Mouse (Mus musculus): ENCODE measurements around the gene Gpc3. TPM values are rescaled to one million over a fixed set of nuclear protein-coding genes. Genes with fewer than 3 reads are reported as not detected.

Gene Gpc3
- polyA plus RNA-seq, 1 experiment from 2014 or later = 33.6 TPM

GRCm38 (mm10) chrX:52544623-52545022 is 69.1 kb downstream of the Gpc3 start:
- Histone ChIP-seq H3K4me2 (replicated peaks) (no peak overlapping the region), H3K9me3 (no peaks in the 10 kb centered on the region), H3K36me3 (no peaks in the 10 kb centered on the region), H3K27me3 (no peaks in the 10 kb centered on the region), H3K27ac (replicated peaks) (no peak overlapping the region), H3K4me1 (no peaks in the 10 kb centered on the region), H3K9ac (replicated peaks) (no peak overlapping the region), H3K4me3 (no peak overlapping the region)
- WGBS = 78% methylated on average over 3 of the region's 3 CpGs
- ATAC-seq (replicated peaks) = no peak

- no peak overlapping the region for H3K4me2 ChIP-seq (replicated peaks)
- H3K9me3 ChIP-seq = no peaks in the 10 kb centered on the region
- no peaks in the 10 kb centered on the region for H3K27me3 ChIP-seq
- no peak overlapping the region for H3K9ac ChIP-seq (replicated peaks)
- no peak overlapping the region for H3K4me3 ChIP-seq
- ATAC-seq (replicated peaks) = no peak
- WGBS = 77% methylated on average over 5 of the region's 5 CpGs
- no peaks in the 10 kb centered on the region for H3K36me3 ChIP-seq
- no peak overlapping the region for H3K27ac ChIP-seq (replicated peaks)
- no peaks in the 10 kb centered on the region for H3K4me1 ChIP-seq
Measured at GRCm38 (mm10) chrX:52537282-52537681, 76.5 kb downstream of the Gpc3 start.

GRCm38 (mm10) chrX:52533766-52534165 is 80.0 kb downstream of the Gpc3 start:
- 86% methylated on average over 1 of the region's 1 CpGs for WGBS
- Histone ChIP-seq H3K4me1 (no peaks in the 10 kb centered on the region), H3K27ac (replicated peaks) (no peak overlapping the region), H3K9ac (replicated peaks) (no peak overlapping the region), H3K9me3 (no peaks in the 10 kb centered on the region), H3K4me3 (no peak overlapping the region), H3K4me2 (replicated peaks) (no peak overlapping the region), H3K36me3 (no peaks in the 10 kb centered on the region), H3K27me3 (no peaks in the 10 kb centered on the region)
- ATAC-seq (replicated peaks) = no peak

GRCm38 (mm10) chrX:52533098-52533497 is 80.7 kb downstream of the Gpc3 start:
- 58% methylated on average over 4 of the region's 4 CpGs for WGBS
- Histone ChIP-seq H3K27ac (replicated peaks) (no peak overlapping the region), H3K4me1 (no peaks in the 10 kb centered on the region), H3K9ac (replicated peaks) (no peak overlapping the region), H3K4me2 (replicated peaks) (no peak overlapping the region), H3K27me3 (no peaks in the 10 kb centered on the region), H3K36me3 (no peaks in the 10 kb centered on the region), H3K4me3 (no peak overlapping the region), H3K9me3 (no peaks in the 10 kb centered on the region)
- ATAC-seq (replicated peaks) = no peak

- no peak overlapping the region for H3K9ac ChIP-seq (replicated peaks)
- no peak for ATAC-seq (replicated peaks)
- no peak overlapping the region for H3K27ac ChIP-seq (replicated peaks)
- WGBS = 84% methylated on average over 2 of the region's 2 CpGs
- no peaks in the 10 kb centered on the region for H3K36me3 ChIP-seq
- H3K4me1 ChIP-seq = no peaks in the 10 kb centered on the region
- no peaks in the 10 kb centered on the region for H3K27me3 ChIP-seq
- H3K4me2 ChIP-seq (replicated peaks) = no peak overlapping the region
- H3K4me3 ChIP-seq = no peak overlapping the region
- H3K9me3 ChIP-seq = no peaks in the 10 kb centered on the region
Measured at GRCm38 (mm10) chrX:52532124-52532523, 81.6 kb downstream of the Gpc3 start.

GRCm38 (mm10) chrX:52526086-52526485 is 87.7 kb downstream of the Gpc3 start:
- Histone ChIP-seq H3K4me3 (no peak overlapping the region), H3K4me1 (no peaks in the 10 kb centered on the region), H3K9me3 (no peaks in the 10 kb centered on the region), H3K4me2 (replicated peaks) (no peak overlapping the region), H3K27me3 (no peaks in the 10 kb centered on the region), H3K9ac (replicated peaks) (no peak overlapping the region), H3K36me3 (no peaks in the 10 kb centered on the region), H3K27ac (replicated peaks) (no peak overlapping the region)
- 80% methylated on average over 5 of the region's 5 CpGs for WGBS
- ATAC-seq (replicated peaks) = no peak

GRCm38 (mm10) chrX:52525132-52525531 is 88.6 kb downstream of the Gpc3 start:
- WGBS = 79% methylated on average over 3 of the region's 3 CpGs
- no peaks in the 10 kb centered on the region for H3K4me1 ChIP-seq
- H3K4me2 ChIP-seq (replicated peaks) = no peak overlapping the region
- no peaks in the 10 kb centered on the region for H3K9me3 ChIP-seq
- no peak for ATAC-seq (replicated peaks)
- H3K36me3 ChIP-seq = no peaks in the 10 kb centered on the region
- no peak overlapping the region for H3K4me3 ChIP-seq
- no peak overlapping the region for H3K27ac ChIP-seq (replicated peaks)
- H3K27me3 ChIP-seq = no peaks in the 10 kb centered on the region
- H3K9ac ChIP-seq (replicated peaks) = no peak overlapping the region

- ATAC-seq (replicated peaks) = no peak
- 34% methylated on average over 3 of the region's 3 CpGs for WGBS
Measured at GRCm38 (mm10) chrX:52514553-52514952, 99.2 kb downstream of the Gpc3 start.

GRCm38 (mm10) chrX:52511151-52511550 is 102.6 kb downstream of the Gpc3 start:
- Histone ChIP-seq H3K27me3 (no peaks in the 10 kb centered on the region), H3K9ac (replicated peaks) (no peak overlapping the region), H3K4me2 (replicated peaks) (no peak overlapping the region), H3K4me1 (no peaks in the 10 kb centered on the region), H3K9me3 (no peaks in the 10 kb centered on the region), H3K27ac (replicated peaks) (no peak overlapping the region), H3K36me3 (no peaks in the 10 kb centered on the region), H3K4me3 (no peak overlapping the region)
- ATAC-seq (replicated peaks) = no peak
- 80% methylated on average over 4 of the region's 4 CpGs for WGBS

More at GRCm38 (mm10) chrX:52514553-52514952, 99.2 kb downstream of the Gpc3 start:
- Histone ChIP-seq H3K4me2 (replicated peaks) (no peak overlapping the region), H3K27ac (replicated peaks) (no peak overlapping the region), H3K9me3 (no peaks in the 10 kb centered on the region), H3K27me3 (no peaks in the 10 kb centered on the region), H3K9ac (replicated peaks) (no peak overlapping the region), H3K4me1 (no peaks in the 10 kb centered on the region), H3K4me3 (no peak overlapping the region), H3K36me3 (no peaks in the 10 kb centered on the region)

GRCm38 (mm10) chrX:52503857-52504256 is 109.9 kb downstream of the Gpc3 start:
- Histone ChIP-seq H3K27me3 (no peaks in the 10 kb centered on the region), H3K4me2 (replicated peaks) (no peak overlapping the region), H3K9me3 (no peaks in the 10 kb centered on the region), H3K4me3 (no peak overlapping the region), H3K27ac (replicated peaks) (no peak overlapping the region), H3K4me1 (no peaks in the 10 kb centered on the region), H3K9ac (replicated peaks) (no peak overlapping the region), H3K36me3 (no peaks in the 10 kb centered on the region)
- WGBS = 66% methylated on average over 3 of the region's 3 CpGs
- no peak for ATAC-seq (replicated peaks)

GRCm38 (mm10) chrX:52489461-52489860 is 124.3 kb downstream of the Gpc3 start:
- ATAC-seq (replicated peaks) = no peak
- Histone ChIP-seq H3K9me3 (no peaks in the 10 kb centered on the region), H3K4me1 (no peaks in the 10 kb centered on the region), H3K27me3 (no peaks in the 10 kb centered on the region), H3K27ac (replicated peaks) (no peak overlapping the region), H3K9ac (replicated peaks) (no peak overlapping the region), H3K4me2 (replicated peaks) (no peak overlapping the region), H3K36me3 (no peaks in the 10 kb centered on the region), H3K4me3 (no peak overlapping the region)
- 43% methylated on average over 4 of the region's 4 CpGs for WGBS

- Histone ChIP-seq H3K4me3 (no peak overlapping the region), H3K9me3 (no peaks in the 10 kb centered on the region), H3K36me3 (no peaks in the 10 kb centered on the region), H3K4me1 (0 out of 2 replicates have a peak, but pooled peaks cover 3% of the 10 kb centered on the region), H3K9ac (replicated peaks) (no peak overlapping the region), H3K27me3 (no peaks in the 10 kb centered on the region), H3K27ac (replicated peaks) (no peak overlapping the region), H3K4me2 (replicated peaks) (no peak overlapping the region)
- 66% methylated on average over 5 of the region's 5 CpGs for WGBS
- ATAC-seq (replicated peaks) = no peak
Measured at GRCm38 (mm10) chrX:52455074-52455588, 158.6 kb downstream of the Gpc3 start.

GRCm38 (mm10) chrX:52453445-52454182 is 160.1 kb downstream of the Gpc3 start:
- Histone ChIP-seq H3K27ac (replicated peaks) (no peak overlapping the region), H3K27me3 (no peaks in the 10 kb centered on the region), H3K4me2 (replicated peaks) (no peak overlapping the region), H3K36me3 (no peaks in the 10 kb centered on the region), H3K4me3 (no peak overlapping the region), H3K9me3 (no peaks in the 10 kb centered on the region), H3K9ac (replicated peaks) (no peak overlapping the region), H3K4me1 (0 out of 2 replicates have a peak, but pooled peaks cover 3% of the 10 kb centered on the region)
- ATAC-seq (replicated peaks) = peak; percentile 91
- WGBS = 13% methylated on average over 6 of the region's 6 CpGs

Measured in forebrain, embryonic 15.5 days (tissue).